Mouse (Mus musculus): Measurements from ENCODE around the gene Cby1.

Cby1 gene

DNA sequence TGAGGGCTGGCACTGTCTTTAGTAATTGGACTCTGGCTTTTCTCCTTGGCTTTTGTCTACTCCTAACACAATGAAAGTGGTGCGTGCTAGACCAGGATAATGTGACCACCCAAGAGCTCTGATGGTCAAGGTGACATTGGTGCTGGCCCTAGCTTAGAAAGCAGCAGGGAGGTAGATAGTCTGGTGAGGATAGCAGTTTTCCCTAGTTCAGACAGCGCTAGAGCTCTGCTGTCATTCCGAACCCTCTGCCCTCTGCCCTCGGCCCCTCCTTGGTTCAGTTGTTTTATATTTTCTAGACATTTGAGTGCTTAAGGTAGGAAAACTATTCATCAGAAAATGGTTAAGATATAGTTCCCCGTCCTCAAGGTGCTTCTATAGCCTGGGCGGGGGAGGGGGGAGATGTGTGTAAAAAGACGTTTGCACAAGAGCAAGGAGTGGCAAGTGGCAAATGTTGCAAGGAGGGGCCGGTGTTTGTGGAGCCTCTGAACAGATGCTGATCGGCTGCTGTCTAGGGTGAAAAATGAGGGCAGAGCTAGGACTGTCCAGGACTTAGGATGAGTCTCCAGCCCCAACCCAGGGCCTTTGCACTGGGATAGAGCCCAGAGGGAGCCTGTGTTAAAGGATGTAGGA is 38.7 kb downstream of the Cby1 start:
- DNase-seq (ENCODE audit: low spot score in 2 of 2) = no peak

DNA sequence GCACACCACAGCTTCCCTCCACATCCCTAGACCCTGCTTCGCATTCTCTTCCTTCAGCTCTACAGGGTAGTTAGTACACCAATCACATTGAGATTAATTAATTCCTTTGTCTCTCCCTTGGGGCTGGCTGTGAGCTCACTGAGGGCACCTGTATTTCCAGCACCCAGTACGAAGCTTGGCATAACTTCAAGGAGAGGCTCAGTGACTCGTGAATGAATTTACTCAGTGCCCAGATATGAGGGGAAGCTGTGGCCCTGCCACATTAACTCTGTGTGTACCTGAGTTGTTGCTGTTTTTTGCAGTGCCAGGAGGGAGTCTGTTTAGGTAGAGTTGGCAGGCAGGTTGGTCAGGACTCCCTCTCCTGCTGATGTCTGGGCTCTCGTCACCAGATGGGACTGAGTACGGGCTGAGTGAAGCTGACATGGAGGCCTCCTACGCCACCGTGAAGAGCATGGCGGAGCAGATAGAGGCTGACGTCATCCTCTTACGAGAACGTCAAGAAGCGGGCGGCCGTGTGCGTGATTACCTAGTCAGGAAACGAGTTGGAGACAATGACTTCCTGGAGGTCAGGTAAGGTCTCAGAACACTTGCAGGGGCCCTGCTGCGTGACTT is 47.7 kb downstream of the Cby1 start:
- no peak for DNase-seq (ENCODE audit: low spot score in 2 of 2)

DNA sequence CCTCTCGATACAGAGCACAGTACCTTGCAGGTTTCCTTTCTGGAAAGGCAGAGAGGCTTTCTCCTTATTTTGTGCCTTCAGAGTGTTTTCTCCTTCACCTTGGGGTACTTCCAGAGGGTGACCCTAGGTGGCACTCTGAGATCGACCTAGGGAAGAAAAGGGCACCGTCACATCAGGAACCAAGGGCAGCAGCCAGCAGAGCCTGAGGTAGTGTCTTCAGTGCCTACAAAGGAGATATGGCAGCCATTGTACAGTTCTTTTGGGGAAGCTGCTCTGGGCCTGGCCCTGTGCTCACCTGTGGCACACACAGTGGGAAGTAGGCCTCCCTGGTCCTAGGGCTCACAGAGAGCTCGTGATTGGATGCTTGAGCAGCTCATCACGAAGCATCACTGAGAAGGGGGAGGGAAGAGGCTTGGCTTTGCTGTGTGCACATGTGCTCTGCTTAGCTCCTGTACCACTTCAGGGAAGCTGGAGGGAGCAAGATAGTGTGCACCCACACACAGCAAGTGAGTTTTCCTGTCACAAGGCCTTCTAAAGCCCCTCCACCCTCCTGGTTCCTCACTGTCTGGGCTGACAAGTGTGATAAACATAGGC is 49.3 kb downstream of the Cby1 start:
- DNase-seq (ENCODE audit: low spot score in 2 of 2) = no peak

DNA sequence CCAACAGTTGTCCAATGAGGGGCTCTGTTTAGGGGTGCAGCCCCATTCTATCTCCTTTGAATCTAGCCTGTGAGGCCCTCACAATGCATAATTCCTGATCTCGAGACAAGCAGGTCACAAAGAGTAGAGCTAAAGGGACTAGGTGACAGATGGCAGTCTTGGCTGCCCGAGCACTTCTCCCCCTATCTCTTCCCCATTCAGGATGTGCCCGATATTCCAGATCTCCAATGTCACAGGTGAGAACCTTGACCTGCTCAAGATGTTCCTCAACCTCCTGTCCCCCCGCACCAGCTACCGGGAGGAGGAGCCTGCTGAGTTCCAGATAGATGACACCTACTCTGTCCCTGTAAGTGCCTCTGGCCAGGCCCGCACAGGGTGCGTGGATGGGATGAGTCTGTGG is 56.6 kb downstream of the Cby1 start:
- no peak for DNase-seq (ENCODE audit: low spot score in 2 of 2)

DNA sequence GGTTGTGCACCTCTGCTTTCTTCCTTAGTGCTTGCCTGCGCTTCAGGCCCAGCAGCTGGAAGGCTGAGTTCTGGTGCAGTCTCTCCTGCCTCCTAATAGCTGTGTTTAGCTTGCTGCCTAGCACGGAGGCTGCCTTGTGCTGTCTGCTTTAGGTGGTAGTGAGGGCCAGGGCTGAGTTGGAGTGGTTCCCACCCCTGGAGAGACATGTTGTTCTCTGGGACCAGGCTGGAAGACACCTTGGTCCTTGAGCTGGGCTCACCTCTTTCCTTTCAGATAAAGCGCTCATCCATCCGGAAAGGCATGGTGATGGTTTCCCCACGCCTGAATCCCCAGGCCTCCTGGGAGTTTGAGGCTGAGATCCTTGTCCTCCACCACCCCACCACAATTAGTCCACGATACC is 57.7 kb downstream of the Cby1 start:
- no peak for DNase-seq (ENCODE audit: low spot score in 2 of 2)

Data from spleen, postnatal 4 days (tissue).